Mouse (Mus musculus) limb, embryonic 11.5 days (tissue): ENCODE results near the gene Osbp. TPM values are rescaled to one million over a fixed set of nuclear protein-coding genes. Genes with fewer than 3 reads are reported as not detected.

Experiments used
- ATAC-seq: fragments of 200-750 bp; cut with Nextera tagmentation; 2 replicates; pipeline ENCODE4 v1.8.0; 2017; ENCODE audit warnings: low read depth; ENCODE audit not compliant: insufficient number of reproducible peaks, low FRiP score, low TSS enrichment
- DNase-seq: peaks from one replicate; pipeline ENCODE4 v3.0.0-alpha.2; 2015; ENCODE audit warnings: low spot score
- H3K27ac ChIP-seq: fragments of 300-500 bp; sonication (generic); replicated peaks from 2 replicates; pipeline ENCODE4 v1.5.1; 2014; ENCODE audit warnings: low read depth, mild to moderate bottlenecking, low read length
- H3K27me3 ChIP-seq: fragments of 300-500 bp; sonication (generic); 2 replicates; pipeline ENCODE4 v1.6.1; 2014; ENCODE audit warnings: mild to moderate bottlenecking, low read length, mixed read lengths; ENCODE audit not compliant: control insufficient read depth, insufficient read depth
- H3K36me3 ChIP-seq: fragments of 300-500 bp; sonication (generic); 2 replicates; pipeline ENCODE4 v1.6.1; 2014; ENCODE audit warnings: mild to moderate bottlenecking, low read length, moderate library complexity, mixed read lengths; ENCODE audit not compliant: control insufficient read depth, insufficient read depth
- H3K4me1 ChIP-seq: fragments of 300-500 bp; sonication (generic); 2 replicates; pipeline ENCODE4 v1.6.1; 2014; ENCODE audit warnings: low read length, mixed read lengths; ENCODE audit not compliant: control insufficient read depth, insufficient read depth
- H3K4me2 ChIP-seq: fragments of 300-500 bp; sonication (generic); 2 replicates; pipeline ENCODE4 v1.6.1; 2014; ENCODE audit warnings: low read depth, mild to moderate bottlenecking, moderate library complexity; ENCODE audit not compliant: severe bottlenecking
- H3K4me3 ChIP-seq: fragments of 300-500 bp; sonication (generic); 2 replicates; pipeline ENCODE4 v1.5.1; 2014; ENCODE audit warnings: low read depth, low read length
- H3K9ac ChIP-seq: fragments of 300-500 bp; sonication (generic); 2 replicates; pipeline ENCODE4 v1.6.1; 2014; ENCODE audit warnings: mild to moderate bottlenecking, low read length
- H3K9me3 ChIP-seq: fragments of 300-500 bp; sonication (generic); 2 replicates; pipeline ENCODE4 v1.6.1; 2016; ENCODE audit warnings: low read length; ENCODE audit not compliant: control insufficient read depth
- WGBS: fragments of 180-500 bp; shearing (Covaris S2); extraction: QIAGEN DNeasy Blood & Tissue Kit; methylation state at CpG from one replicate; pipeline ENCODE4 v1.1.7; 2014; 5-methylcytosine and 5-hydroxymethylcytosine counted together
- microRNA-seq: library from miRNA; unstranded; fragments of <30 nt; microRNA quantifications from one replicate; pipeline ENCODE4, GENCODE M21; 2016
- polyA plus RNA-seq: library from polyadenylated mRNA; unstranded; fragments of >200 nt; fragmentation: Nextera tagmentation; extraction: Ambion mirVana; gene quantifications from 2 replicates; pipeline ENCODE4 v1.2.1, GENCODE M21; 2014

Gene Osbp
- polyA plus RNA-seq, 1 experiment from 2014 or later, result 6.1 TPM

- Histone ChIP-seq H3K4me2 (no peak overlapping the region), H3K27ac (no peak overlapping the region), H3K27me3 (no peaks in the 10 kb centered on the region), H3K4me3 (no peak overlapping the region), H3K36me3 (no peaks in the 10 kb centered on the region), H3K4me1 (no peaks in the 10 kb centered on the region), H3K9me3 (no peaks in the 10 kb centered on the region), H3K9ac (no peak overlapping the region)
- DNase-seq, result no peak
- 81% methylated on average over 2 of the region's 2 CpGs for WGBS
- ATAC-seq, result no peak
Observed at GRCm38 (mm10) chr19:12026606-12027005, 60.9 kb downstream of the Osbp start.

GRCm38 (mm10) chr19:12037727-12038126 lies 72.0 kb downstream of the Osbp start:
- H3K36me3 ChIP-seq, result no peaks in the 10 kb centered on the region
- H3K4me1 ChIP-seq, result no peaks in the 10 kb centered on the region
- no peak overlapping the region for H3K9ac ChIP-seq
- H3K9me3 ChIP-seq, result no peaks in the 10 kb centered on the region
- H3K27me3 ChIP-seq, result no peaks in the 10 kb centered on the region
- no peak overlapping the region for H3K27ac ChIP-seq
- ATAC-seq (no peak), DNase-seq (no peak)
- H3K4me2 ChIP-seq, result no peak overlapping the region
- no peak overlapping the region for H3K4me3 ChIP-seq

- 58% methylated on average over 2 of the region's 2 CpGs for WGBS
- no peak for DNase-seq
- Histone ChIP-seq H3K9ac (no peak within 1 kb of the TSS), H3K27me3 (no peaks in the 10 kb centered on the region), H3K4me3 (no peak within 1 kb of the TSS), H3K4me2 (no peak within 1 kb of the TSS), H3K4me1 (no peaks in the 10 kb centered on the region), H3K36me3 (no peaks in the 10 kb centered on the region), H3K27ac (no peak within 1 kb of the TSS), H3K9me3 (no peaks in the 10 kb centered on the region)
- ATAC-seq, result no peak
Observed at GRCm38 (mm10) chr19:12041217-12041616, 75.5 kb downstream of the Osbp start, which contains the start of gene Olfr1423. Gene Olfr1423, minus strand, starts transcription at chr19:12041317.

GRCm38 (mm10) chr19:12043163-12043562 lies 77.4 kb downstream of the Osbp start:
- Histone ChIP-seq H3K27ac (no peak overlapping the region), H3K9ac (no peak overlapping the region), H3K4me1 (no peaks in the 10 kb centered on the region), H3K4me3 (no peak overlapping the region), H3K36me3 (no peaks in the 10 kb centered on the region), H3K4me2 (no peak overlapping the region), H3K27me3 (no peaks in the 10 kb centered on the region), H3K9me3 (no peaks in the 10 kb centered on the region)
- DNase-seq (no peak), ATAC-seq (no peak)
- 88% methylated on average over 5 of the region's 5 CpGs for WGBS

Small RNA genes within 50 kb of the gene (microRNA-seq; reads per million reads assigned to microRNA genes)
- gene Mir6994, result 6.7 reads per million, percentile 15 among the genes with 10 or more reads in this experiment

Other genes starting within 250 kb of the Osbp start
- not detected in 2 replicates for gene Gif, start 218.4 kb upstream of the Osbp start, polyA plus RNA-seq
- 54.5 and 55.1 TPM in 2 replicates for gene Mrpl16, start 195.6 kb upstream of the Osbp start, polyA plus RNA-seq
- 6.8 and 8.4 TPM in 2 replicates for gene Stx3, start 146.5 kb upstream of the Osbp start, polyA plus RNA-seq
- gene Olfr1417, start 126.7 kb upstream of the Osbp start, polyA plus RNA-seq, result not detected in 2 replicates
- gene Olfr1418, start 104.9 kb upstream of the Osbp start, polyA plus RNA-seq, result not detected in 2 replicates
- gene Olfr1419, start 90.8 kb upstream of the Osbp start, polyA plus RNA-seq, result not detected in 2 replicates
- not detected in 2 replicates for gene Olfr1420, start 79.4 kb upstream of the Osbp start, polyA plus RNA-seq
- gene Patl1, start 53.5 kb upstream of the Osbp start, polyA plus RNA-seq, result 25.0 and 25.6 TPM in 2 replicates
- gene Olfr1423, start 75.4 kb downstream of the Osbp start, polyA plus RNA-seq, result not detected in 2 replicates
- gene Olfr1424, start 96.7 kb downstream of the Osbp start, polyA plus RNA-seq, result not detected in 2 replicates
- not detected in 2 replicates for gene Olfr1425, start 111.8 kb downstream of the Osbp start, polyA plus RNA-seq
- gene Olfr1426, start 126.1 kb downstream of the Osbp start, polyA plus RNA-seq, result not detected in 2 replicates
- gene Olfr1427, start 137.4 kb downstream of the Osbp start, polyA plus RNA-seq, result not detected in 2 replicates
- not detected in 2 replicates for gene Olfr1428, start 150.0 kb downstream of the Osbp start, polyA plus RNA-seq
- gene Olfr76, start 157.3 kb downstream of the Osbp start, polyA plus RNA-seq, result not detected in 2 replicates
- not detected in 2 replicates for gene Olfr1555-ps1, start 204.2 kb downstream of the Osbp start, polyA plus RNA-seq
- not detected in 2 replicates for gene Olfr1431, start 234.7 kb downstream of the Osbp start, polyA plus RNA-seq